Mouse (Mus musculus) lung, adult 2 months (tissue): ENCODE results near the gene Mthfr. TPM values are rescaled to one million over a fixed set of nuclear protein-coding genes. Genes with fewer than 3 reads are reported as not detected.
"Not testable (repeated sequence)": the region's sequence is repeated elsewhere in the genome, so short reads cannot be mapped to it uniquely, and the experiment has no call there.

ENCODE experiments used
- DNase-seq: peaks from one replicate; pipeline ENCODE4 v3.0.0; 2022
- H3K4me1 ChIP-seq: fragments of 200-500 bp; 2 replicates; pipeline ENCODE4 v1.6.1; 2011; ENCODE audit warnings: low read length; ENCODE audit not compliant: control insufficient read depth, insufficient read depth
- H3K4me3 ChIP-seq: fragments of 200-500 bp; replicated peaks from 2 replicates; pipeline ENCODE3; 2011; ENCODE audit warnings: low read depth, mild to moderate bottlenecking, control low read depth, low read length; ENCODE audit errors: extremely low read depth
- CTCF ChIP-seq: fragments of 200-500 bp; IDR thresholded peaks from 2 replicates; pipeline ENCODE4 v1.5.1; 2011; ENCODE audit warnings: mild to moderate bottlenecking, low read length, control low read depth; ENCODE audit not compliant: insufficient read depth
- POLR2A ChIP-seq: fragments of 200-500 bp; IDR thresholded peaks from 2 replicates; pipeline ENCODE4 v1.6.1; 2011; ENCODE audit warnings: low read depth, mild to moderate bottlenecking, control low read depth, low read length, borderline replicate concordance; ENCODE audit errors: extremely low read depth
- WGBS: fragments of 180-500 bp; shearing (Covaris S2); methylation state at CpG from one replicate; pipeline ENCODE4 v1.1.7; 2018; 5-methylcytosine and 5-hydroxymethylcytosine counted together
- polyA plus RNA-seq: library from polyadenylated mRNA; depleted of rRNA; stranded (reverse); fragments of >200 nt; gene quantifications from 2 replicates; pipeline ENCODE4 v1.2.3, GENCODE M21; 2012

The Mthfr gene
- polyA plus RNA-seq, 1 experiment, result 38.9 TPM

DNA sequence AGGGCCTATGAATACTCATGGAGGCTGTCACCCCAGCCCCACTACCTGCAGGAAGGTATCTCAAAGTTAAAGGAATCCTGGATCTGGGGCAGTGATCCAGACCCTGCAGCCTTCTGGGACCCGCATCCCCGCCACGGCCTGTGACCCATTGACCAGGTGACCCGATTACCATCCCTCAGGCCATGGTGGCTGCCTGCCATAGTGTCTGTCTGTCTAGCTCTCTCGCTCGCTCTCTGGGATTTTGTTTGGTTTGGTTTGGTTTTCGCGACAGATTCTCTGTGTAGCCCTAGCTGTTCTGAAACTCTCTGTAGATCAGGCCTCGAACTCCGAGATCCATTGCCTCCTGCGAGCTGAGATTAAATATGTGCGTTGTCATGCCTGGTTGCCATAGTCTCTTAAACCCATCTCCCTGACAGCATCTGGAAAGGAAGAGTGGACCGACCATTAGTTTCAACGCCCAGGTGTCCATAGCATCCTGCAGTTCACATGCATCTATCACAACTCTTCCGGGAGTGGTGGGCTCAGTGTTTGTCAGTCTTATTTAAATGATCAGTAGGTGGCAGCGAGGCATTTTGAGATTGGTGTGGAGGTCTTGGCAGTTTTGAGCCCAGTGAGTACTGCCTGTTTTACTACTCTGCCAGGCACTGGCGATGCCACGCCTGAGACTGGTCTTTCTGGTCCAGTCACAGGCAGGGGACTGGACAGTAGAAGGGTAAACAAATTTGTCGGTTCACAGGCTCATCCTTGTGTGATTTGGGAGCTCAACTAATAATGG lies 564 bp downstream of the Mthfr start:
- no peak for TF ChIP-seq CTCF
- TF ChIP-seq POLR2A, result no peak
- 16% methylated on average over 19 of the region's 19 CpGs for WGBS
- peaks cover 15% of the 10 kb centered on the region for H3K4me1 ChIP-seq
- peak; percentile 23 for DNase-seq
- H3K4me3 ChIP-seq, result peak overlapping the region; percentile 67

DNA sequence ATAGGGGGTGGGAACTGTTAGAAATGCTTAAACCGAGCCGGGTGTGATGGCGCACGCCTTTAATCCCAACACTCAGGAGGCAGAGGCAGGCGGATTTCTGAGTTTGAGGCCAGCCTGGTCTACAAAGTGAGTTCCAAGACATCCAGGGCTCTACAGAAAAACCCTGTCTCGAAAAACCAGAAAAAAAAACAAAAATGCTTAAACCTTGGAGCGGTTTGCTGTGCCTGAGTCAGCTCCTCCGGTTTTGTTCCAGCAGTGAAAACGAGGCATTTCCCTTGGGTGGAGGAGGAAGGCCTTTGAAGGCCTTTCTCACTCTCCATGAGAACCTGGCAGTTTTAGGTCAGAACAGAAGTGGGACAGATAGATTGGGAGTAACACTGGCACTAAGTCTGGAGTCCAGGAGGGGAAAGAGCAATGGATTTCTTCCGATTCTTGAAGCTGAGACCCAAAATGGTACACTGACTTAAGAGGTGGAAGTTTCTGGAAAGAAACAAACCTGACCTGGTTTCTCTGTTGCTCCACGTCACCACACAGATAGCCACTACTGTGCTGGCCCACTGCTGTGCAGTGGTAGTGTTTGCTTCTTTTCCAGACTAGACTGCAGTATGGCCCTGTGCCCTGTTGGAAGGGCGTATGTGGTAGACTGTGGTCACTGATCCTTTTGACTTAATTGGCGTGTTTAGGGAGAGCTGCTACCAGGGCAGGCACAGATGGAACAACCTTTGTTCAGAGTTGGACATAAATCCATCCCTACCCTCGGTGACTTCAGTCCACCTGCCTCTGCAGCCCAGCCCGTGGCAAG lies 1.4 kb downstream of the Mthfr start:
- DNase-seq, result no peak
- no peak overlapping the region for H3K4me3 ChIP-seq

DNA sequence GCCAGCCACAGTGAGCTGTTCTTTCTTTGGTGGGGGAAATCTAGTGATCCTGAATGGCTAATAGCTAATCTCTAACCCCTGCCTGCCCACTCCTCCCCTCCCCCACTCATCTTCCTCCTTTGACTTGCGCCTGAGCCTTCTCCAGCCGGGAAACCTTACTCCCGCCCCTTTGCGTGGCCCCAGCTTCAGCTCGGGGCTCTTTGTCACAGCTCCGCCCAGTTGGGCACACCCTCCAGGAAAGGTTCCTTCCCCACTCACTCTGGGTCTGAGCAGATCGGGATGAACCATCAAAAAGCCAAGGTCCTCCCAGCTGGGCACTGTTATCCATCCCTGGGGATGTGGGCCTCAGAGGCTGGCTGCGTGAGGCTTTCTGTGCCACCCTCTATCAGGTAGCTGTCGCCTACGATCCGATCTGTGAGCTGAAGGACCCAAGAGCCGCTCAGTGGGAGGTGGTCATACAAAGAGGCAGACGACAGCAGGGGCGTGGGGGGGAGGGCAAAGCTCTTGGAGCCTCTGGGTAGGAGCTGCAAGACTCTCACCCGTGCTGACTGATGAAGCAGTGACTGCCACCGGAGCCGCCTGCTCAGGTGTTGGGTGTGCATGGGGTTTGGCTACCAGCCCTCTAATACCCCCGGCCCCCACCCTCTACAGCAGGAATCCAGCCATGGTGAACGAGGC lies 2.2 kb downstream of the Mthfr start:
- Histone ChIP-seq H3K4me1 (peaks cover 15% of the 10 kb centered on the region), H3K4me3 (peak overlapping the region; percentile 23)
- peak; percentile 76 for DNase-seq
- WGBS, result 1% methylated on average over 19 of the region's 19 CpGs
- TF ChIP-seq CTCF, result no peak
- TF ChIP-seq POLR2A, result peak; percentile 63; the same call in 1 of the 2 replicates

More for the DNA sequence above, 1.4 kb downstream of the Mthfr start:
- TF ChIP-seq POLR2A, result no peak
- TF ChIP-seq CTCF, result no peak
- 56% methylated on average over 15 of the region's 15 CpGs for whole genome bisulfite sequencing
- H3K4me1 ChIP-seq, result peaks cover 15% of the 10 kb centered on the region

DNA sequence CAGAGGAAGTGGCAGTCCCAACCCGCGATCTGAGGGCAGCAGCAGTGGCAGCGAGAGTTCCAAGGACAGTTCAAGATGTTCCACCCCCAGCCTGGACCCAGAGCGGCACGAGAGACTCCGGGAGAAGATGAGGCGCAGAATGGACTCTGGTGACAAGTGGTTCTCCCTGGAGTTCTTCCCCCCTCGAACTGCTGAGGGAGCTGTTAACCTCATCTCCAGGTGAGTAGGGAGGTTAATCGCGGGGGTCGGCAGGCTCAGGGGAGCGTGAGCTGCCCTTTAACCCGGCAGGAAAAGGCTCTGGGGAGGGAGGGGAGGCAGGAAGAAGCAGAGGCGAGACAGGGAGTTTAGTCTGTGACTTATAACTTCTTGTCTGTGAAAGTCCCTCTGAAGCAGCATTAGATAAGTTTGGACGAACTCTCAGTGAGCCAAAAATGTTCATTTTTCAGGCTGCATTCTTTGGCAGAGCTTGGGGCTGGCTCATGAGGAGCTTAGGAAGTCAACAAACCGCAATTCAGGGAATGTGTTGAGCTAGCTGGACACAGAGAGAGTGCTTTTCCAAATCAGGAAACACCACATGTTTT lies 2.8 kb downstream of the Mthfr start:
- no peak for TF ChIP-seq POLR2A
- no peak for TF ChIP-seq CTCF
- Histone ChIP-seq H3K4me3 (peak overlapping the region; percentile 48), H3K4me1 (peaks cover 15% of the 10 kb centered on the region)
- DNase-seq, result peak; percentile 52
- WGBS, result 4% methylated on average over 16 of the region's 16 CpGs

DNA sequence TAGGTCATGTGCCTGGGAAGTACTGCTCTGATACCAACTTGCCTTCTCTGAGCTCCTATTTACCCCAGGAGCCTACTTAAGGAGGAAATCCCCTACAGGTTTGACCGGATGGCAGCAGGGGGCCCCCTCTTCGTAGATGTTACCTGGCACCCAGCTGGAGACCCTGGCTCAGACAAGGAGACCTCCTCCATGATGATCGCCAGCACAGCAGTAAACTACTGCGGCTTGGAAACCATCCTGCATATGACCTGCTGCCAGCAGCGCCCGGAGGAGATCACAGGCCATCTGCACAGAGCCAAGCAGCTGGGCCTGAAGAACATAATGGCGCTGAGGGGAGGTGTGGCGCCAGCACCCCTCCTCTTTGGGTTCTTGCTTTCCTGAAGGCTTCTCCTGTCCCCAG lies 4.5 kb downstream of the Mthfr start:
- DNase-seq, H3K4me3 ChIP-seq: not testable (repeated sequence)
- peaks cover 12% of the 10 kb centered on the region for H3K4me1 ChIP-seq
- 77% methylated on average over 8 of the region's 8 CpGs for WGBS

DNA sequence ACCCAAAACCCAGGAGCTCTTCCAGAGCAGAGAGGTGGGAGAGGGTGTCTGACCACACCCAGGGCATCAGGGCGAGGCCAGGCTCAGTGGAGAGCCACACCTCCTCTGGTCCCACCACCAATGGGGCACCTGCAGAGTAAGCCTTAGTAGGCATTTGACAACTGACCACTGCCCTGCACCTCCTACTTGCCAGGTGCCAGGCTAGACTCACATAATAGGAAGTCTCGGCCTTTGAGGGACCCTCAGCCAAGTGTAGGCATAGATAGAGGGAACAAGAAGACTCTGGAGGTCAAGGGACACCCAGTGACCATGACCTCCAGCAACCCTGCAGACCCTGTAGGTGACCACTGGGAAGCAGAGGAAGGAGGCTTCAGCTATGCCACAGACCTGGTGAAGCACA lies 5.2 kb downstream of the Mthfr start:
- TF ChIP-seq POLR2A (no peak), CTCF (no peak)
- peaks cover 12% of the 10 kb centered on the region for H3K4me1 ChIP-seq
- WGBS, result 91% methylated on average over 2 of the region's 2 CpGs
- DNase-seq, result no peak
- no peak overlapping the region for H3K4me3 ChIP-seq

DNA sequence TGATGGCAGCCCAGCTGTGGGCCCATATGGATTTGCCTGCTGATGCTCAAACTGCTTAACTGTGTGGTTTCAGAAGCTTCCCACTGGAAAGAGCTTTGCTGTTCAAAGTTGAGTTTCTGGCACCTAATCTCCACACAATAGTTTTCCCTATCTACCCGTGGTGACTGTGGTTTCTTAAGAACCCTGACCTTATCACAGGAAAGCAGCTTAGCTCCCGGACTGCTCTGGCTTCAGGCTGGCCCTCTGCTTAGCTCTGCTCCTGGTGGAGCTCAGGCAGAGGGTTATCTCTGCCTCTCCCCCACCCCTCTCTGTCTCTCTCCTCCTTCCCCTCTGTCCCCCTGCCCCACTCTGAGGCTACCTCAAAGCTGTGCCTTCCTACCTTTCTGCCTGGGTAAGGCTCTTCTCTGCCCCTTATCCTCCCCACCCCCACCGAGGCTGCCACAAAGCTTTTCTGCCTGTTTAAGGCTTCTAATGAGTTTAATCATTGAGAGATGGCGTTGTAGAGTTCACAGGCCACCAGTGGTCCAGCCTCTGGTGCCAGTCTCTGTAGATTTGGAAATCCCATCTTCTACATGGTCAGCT lies 7.7 kb downstream of the Mthfr start:
- H3K4me1 ChIP-seq, result peaks cover 3% of the 10 kb centered on the region
- no peak for DNase-seq
- 58% methylated on average over 4 of the region's 4 CpGs for WGBS
- TF ChIP-seq CTCF (no peak), POLR2A (no peak)
- no peak overlapping the region for H3K4me3 ChIP-seq

DNA sequence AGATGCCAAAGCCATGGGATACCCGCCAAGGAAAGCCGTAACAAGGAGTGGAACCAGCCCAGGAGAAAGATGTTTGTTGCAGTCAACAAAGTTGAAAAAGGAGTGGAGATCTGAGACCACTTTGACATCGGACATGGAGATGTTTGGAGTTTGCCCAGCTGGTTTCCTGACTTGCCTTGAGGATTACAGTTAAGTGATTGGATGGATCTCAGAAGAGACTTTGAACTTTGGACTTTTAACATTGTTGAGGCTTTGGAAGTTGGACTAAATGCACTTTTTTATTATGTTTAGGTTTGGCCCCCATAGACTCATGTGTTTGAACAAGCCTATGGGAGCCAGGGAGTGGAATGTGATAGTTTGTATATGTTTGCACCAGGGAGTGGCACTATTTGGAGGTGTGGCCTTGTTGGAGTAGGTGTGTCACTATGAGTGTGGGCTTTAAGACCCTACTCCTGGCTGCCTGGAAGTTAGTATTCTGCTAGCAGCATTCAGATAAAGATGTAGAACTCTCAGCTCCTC lies 11.6 kb downstream of the Mthfr start:
- not testable (repeated sequence) for H3K4me3 ChIP-seq, H3K4me1 ChIP-seq, DNase-seq
- 74% methylated on average over 3 of the region's 3 CpGs for WGBS

DNA sequence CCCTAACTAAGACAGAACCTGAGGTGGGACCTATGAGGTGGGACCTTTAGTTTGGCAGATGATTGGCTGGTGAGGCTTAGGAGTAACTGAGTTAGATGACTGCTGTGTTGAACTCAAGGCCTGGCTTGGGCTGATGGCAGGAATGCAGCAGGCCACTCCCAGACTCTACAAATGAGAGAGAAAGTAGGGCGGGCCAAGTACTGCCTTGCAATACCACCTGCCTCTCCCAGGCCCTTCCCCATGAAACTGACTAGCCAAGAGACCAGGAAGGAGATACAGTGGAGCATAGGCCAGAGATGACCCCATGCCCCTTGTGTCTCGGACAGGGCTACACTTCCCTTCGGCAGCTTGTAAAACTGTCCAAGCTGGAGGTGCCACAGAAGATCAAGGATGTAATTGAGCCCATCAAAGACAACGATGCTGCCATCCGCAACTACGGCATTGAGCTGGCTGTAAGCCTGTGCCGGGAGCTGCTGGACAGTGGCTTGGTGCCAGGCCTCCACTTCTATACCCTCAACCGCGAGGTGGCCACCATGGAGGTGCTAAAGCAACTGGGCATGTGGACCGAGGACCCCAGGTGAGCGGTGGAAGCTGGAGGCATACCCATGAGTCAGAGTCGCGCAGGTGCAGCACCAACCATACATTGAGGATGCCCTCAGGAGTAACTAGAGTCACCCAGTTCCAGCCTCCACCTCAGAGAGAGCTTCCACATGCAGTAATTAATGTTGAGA lies 12.3 kb downstream of the Mthfr start:
- WGBS, result 89% methylated on average over 13 of the region's 13 CpGs
- no peak for TF ChIP-seq CTCF
- no peak for TF ChIP-seq POLR2A
- Histone ChIP-seq H3K4me1 (no peaks in the 10 kb centered on the region), H3K4me3 (no peak overlapping the region)
- no peak for DNase-seq
